Mouse (Mus musculus) kidney, adult 2 months (tissue): Measurements from ENCODE around the gene Abi3bp.

Experiments used
- CTCF ChIP-seq: fragments of 200-500 bp; conservative IDR thresholded peaks from 2 replicates; pipeline ENCODE4 v1.5.1; 2011; ENCODE audit warnings: low read depth, mild to moderate bottlenecking, control low read depth, low read length, moderate library complexity, mixed read lengths; ENCODE audit not compliant: insufficient read depth, insufficient read length
- POLR2A ChIP-seq: fragments of 200-500 bp; IDR thresholded peaks from one replicate; pipeline ENCODE4 v1.6.1; 2011; ENCODE audit warnings: low read depth, low read length, control low read depth

DNA sequence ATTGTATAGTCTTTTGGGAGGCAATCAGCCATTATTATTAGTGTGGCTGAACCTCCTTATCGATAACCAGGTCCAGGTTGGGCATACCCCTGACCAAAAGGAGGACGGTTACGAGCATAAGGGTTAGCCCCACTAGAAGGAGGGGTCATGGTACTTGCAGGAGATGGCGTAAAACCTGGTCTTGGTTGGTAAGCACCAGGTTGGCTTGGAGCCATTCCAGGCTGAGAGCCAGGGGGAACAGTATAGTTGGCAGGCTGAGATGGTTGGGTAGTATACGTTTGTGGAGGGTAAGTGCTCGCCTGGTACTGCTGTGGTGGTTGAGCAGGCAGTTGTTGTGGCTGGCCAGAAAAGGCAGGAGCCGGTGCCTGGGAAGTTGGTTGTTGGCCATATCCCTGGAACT is 213.0 kb downstream of the Abi3bp start:
- TF ChIP-seq CTCF (no peak), POLR2A (no peak)
